In genomic region chr10:19879161-19879560, GRCm38 (mm10) we compare ENCODE assay signal across 13 mouse cellular contexts.
"Had no signal": no experiment of that assay in that cellular context is flagged by ENCODE, and none has a peak within 500 bp of the region (broad histone marks: within the 10 kb centered on the region; RNA-seq: fewer than 3 reads in every experiment).

No protein-coding gene starts in this region.

- H3K27me3 ChIP-seq: limb, embryonic 13.5 days; liver, embryonic 13.5 days; midbrain, embryonic 12.5 days; stomach, embryonic 15.5 days had no signal

- H3K9ac ChIP-seq: limb, embryonic 13.5 days; liver, embryonic 13.5 days; lung, embryonic 14.5 days; midbrain, embryonic 12.5 days; stomach, embryonic 15.5 days had no signal

- H3K4me3 ChIP-seq: layer of hippocampus, adult 2 months; limb, embryonic 13.5 days; liver, embryonic 13.5 days; midbrain, embryonic 12.5 days; stomach, embryonic 15.5 days had no signal

- H3K4me2 ChIP-seq: limb, embryonic 13.5 days; liver, embryonic 13.5 days; lung, embryonic 14.5 days; midbrain, embryonic 12.5 days; stomach, embryonic 15.5 days had no signal

- H3K27ac ChIP-seq: layer of hippocampus, adult 2 months; limb, embryonic 13.5 days; liver, embryonic 13.5 days; midbrain, embryonic 12.5 days; stomach, embryonic 15.5 days had no signal

- H3K4me1 ChIP-seq: limb, embryonic 13.5 days had no signal

- DNase-seq: kidney, adult 18-20 months; kidney, postnatal 10 days; kidney, postnatal 4 days; left cerebral cortex, postnatal 4 days; liver, embryonic 13.5 days; lung, embryonic 14.5 days; lung, postnatal 10 days; lung, postnatal 4 days; right cerebral cortex, postnatal 14 days had no signal

- H3K36me3 ChIP-seq: liver, embryonic 13.5 days; stomach, embryonic 15.5 days had no signal

- H3K9me3 ChIP-seq: limb, embryonic 13.5 days; liver, embryonic 13.5 days; midbrain, embryonic 12.5 days; stomach, embryonic 15.5 days had no signal
